ENCODE assay signal across 21 mouse cellular contexts in genomic region chr9:59476617-59477016, GRCm38 (mm10).
"Had no signal": no experiment of that assay in that cellular context is flagged by ENCODE, and none has a peak within 500 bp of the region (broad histone marks: within the 10 kb centered on the region; RNA-seq: fewer than 3 reads in every experiment).

No protein-coding gene starts in this region.

- H3K4me1 ChIP-seq: neural tube, embryonic 12.5 days had no signal

- H3K9ac ChIP-seq: liver, embryonic 14.5 days; lung, embryonic 14.5 days; midbrain, embryonic 13.5 days; midbrain, embryonic 15.5 days; neural tube, embryonic 12.5 days; stomach, embryonic 15.5 days had no signal

- H3K27ac ChIP-seq: liver, embryonic 14.5 days; macrophage; midbrain, embryonic 13.5 days; midbrain, embryonic 15.5 days; neural tube, embryonic 12.5 days; stomach, embryonic 15.5 days; stomach, postnatal 0 days had no signal

- H3K4me2 ChIP-seq: lung, embryonic 14.5 days; midbrain, embryonic 11.5 days; midbrain, embryonic 13.5 days; midbrain, embryonic 15.5 days; neural tube, embryonic 12.5 days; stomach, embryonic 15.5 days had no signal

- DNase-seq: lung, adult 18-20 months; lung, embryonic 14.5 days; lung, postnatal 10 days; lung, postnatal 36 days; retina, postnatal 1 day; right cerebral cortex, adult 18-20 months; right cerebral cortex, postnatal 25 days; right cerebral cortex, postnatal 4 days; spleen, adult 18-20 months; thymus, adult 2 months; thymus, postnatal 14 days; thymus, postnatal 36 days had no signal

- ATAC-seq: midbrain, embryonic 13.5 days; midbrain, embryonic 15.5 days had no signal

- H3K4me3 ChIP-seq: megakaryocyte, embryonic 14.5 days; midbrain, embryonic 13.5 days; midbrain, embryonic 15.5 days; neural tube, embryonic 12.5 days; stomach, embryonic 15.5 days had no signal

- H3K27me3 ChIP-seq: megakaryocyte, embryonic 14.5 days; midbrain, embryonic 13.5 days; midbrain, embryonic 15.5 days; neural tube, embryonic 12.5 days; stomach, embryonic 15.5 days had no signal

- H3K36me3 ChIP-seq: midbrain, embryonic 15.5 days had no signal

- H3K9me3 ChIP-seq: megakaryocyte, embryonic 14.5 days; midbrain, embryonic 13.5 days; midbrain, embryonic 15.5 days; neural tube, embryonic 12.5 days; stomach, embryonic 15.5 days had no signal
